ENCODE assay signal across 8 mouse cellular contexts in the genomic region with DNA sequence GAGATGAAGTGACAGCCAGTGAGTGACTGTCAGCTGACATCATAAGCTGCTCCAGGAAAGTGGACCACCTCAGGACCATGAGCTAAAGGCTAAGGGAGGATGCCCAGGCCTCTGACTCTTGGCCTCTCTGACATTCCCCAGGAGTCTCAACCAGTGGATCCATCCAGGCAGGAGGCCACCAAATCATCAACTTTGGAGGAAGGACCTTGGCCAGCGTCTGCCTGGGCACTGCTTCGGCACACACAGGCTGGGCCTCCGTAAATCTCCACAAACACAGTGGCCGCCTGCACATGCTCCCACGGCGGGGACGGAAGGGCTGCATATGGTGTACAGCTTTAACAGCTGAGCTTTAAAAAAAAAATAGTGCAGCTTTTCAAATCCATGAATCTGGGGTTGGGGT.
A peak's percentile ranks its signal among the peaks of the same experiment; 100 is the strongest.
DNase-seq lines count a peak whose midpoint lies in the region; ATAC-seq and TF ChIP-seq lines count a peak whose summit lies in the region.

No protein-coding gene starts in this region.

- no peak overlapping the region for H3K9ac ChIP-seq in heart, embryonic 13.5 days
- H3K9ac ChIP-seq in forebrain, embryonic 14.5 days (ENCODE audit: low read length), result no peak overlapping the region
- H3K9ac ChIP-seq in midbrain, embryonic 11.5 days (ENCODE audit: low read length), result peak overlapping the region; percentile 48; the same call in 1 of the 2 replicates

- TF ChIP-seq POLR2A in cerebellum, adult 2 months (IDR thresholded peaks at IDR 0.05; ENCODE audit: borderline replicate concordance, insufficient read depth, low read length), result no peak

- 0 out of 2 replicates have a peak, but pooled peaks cover under 1% of the 10 kb centered on the region for H3K27me3 ChIP-seq in heart, embryonic 13.5 days (replicated peaks)
- H3K27me3 ChIP-seq in cerebellum, adult 2 months (ENCODE audit: control insufficient read depth, insufficient read depth, low read length), result no peaks in the 10 kb centered on the region
- H3K27me3 ChIP-seq in forebrain, embryonic 14.5 days (replicated peaks; ENCODE audit: control insufficient read depth, insufficient read depth, low read length), result no peaks in the 10 kb centered on the region
- H3K27me3 ChIP-seq in midbrain, embryonic 11.5 days (ENCODE audit: control insufficient read depth, insufficient read depth, low read length), result no peaks in the 10 kb centered on the region

- WGBS in heart, embryonic 13.5 days, result 66% methylated on average over 7 of the region's 7 CpGs
- WGBS in cerebellum, adult 2 months, result 21% methylated on average over 7 of the region's 7 CpGs
- 34% methylated on average over 7 of the region's 7 CpGs for WGBS in forebrain, embryonic 14.5 days
- WGBS in midbrain, embryonic 11.5 days, result 25% methylated on average over 7 of the region's 7 CpGs

- no peak for TF ChIP-seq CTCF in cerebellum, adult 2 months (IDR thresholded peaks at IDR 0.05; ENCODE audit: borderline replicate concordance, insufficient read depth, low read depth, low read length)

- peaks cover 18% of the 10 kb centered on the region for H3K4me1 ChIP-seq in heart, embryonic 13.5 days
- peaks cover 6% of the 10 kb centered on the region for H3K4me1 ChIP-seq in cerebellum, adult 2 months (ENCODE audit: control insufficient read depth, insufficient read depth, low read length)
- peaks cover 49% of the 10 kb centered on the region for H3K4me1 ChIP-seq in forebrain, embryonic 14.5 days (ENCODE audit: control insufficient read depth, insufficient read depth, low read length)
- peaks cover 52% of the 10 kb centered on the region for H3K4me1 ChIP-seq in midbrain, embryonic 11.5 days (ENCODE audit: control insufficient read depth, insufficient read depth, low read length)

- H3K36me3 ChIP-seq in heart, embryonic 13.5 days, result no peaks in the 10 kb centered on the region
- no peaks in the 10 kb centered on the region for H3K36me3 ChIP-seq in forebrain, embryonic 14.5 days (ENCODE audit: control insufficient read depth, insufficient read depth, low read length)
- 0 out of 2 replicates have a peak, but pooled peaks cover under 1% of the 10 kb centered on the region for H3K36me3 ChIP-seq in midbrain, embryonic 11.5 days (ENCODE audit: control insufficient read depth, insufficient read depth, low read length)

- peak overlapping the region; percentile 66; the same call in 1 of the 2 replicates for H3K4me2 ChIP-seq in heart, embryonic 13.5 days
- H3K4me2 ChIP-seq in forebrain, embryonic 14.5 days (ENCODE audit: low read length), result peak overlapping the region; percentile 41; the same call in 1 of the 2 replicates
- H3K4me2 ChIP-seq in midbrain, embryonic 11.5 days, result no peak overlapping the region; the same call in 1 of the 2 replicates

- ATAC-seq in heart, embryonic 13.5 days (ENCODE audit: extremely low read depth, insufficient number of reproducible peaks, low FRiP score, low TSS enrichment), result no peak
- no peak for ATAC-seq in forebrain, embryonic 14.5 days
- 0 out of 2 replicates have a peak, but pooled peaks have one; percentile 12 for ATAC-seq in midbrain, embryonic 11.5 days (ENCODE audit: low FRiP score)
- no peak for ATAC-seq in CD4-positive, CD25-positive, alpha-beta regulatory T cell, adult 4 months

- no peak for DNase-seq in heart, postnatal 25 days (ENCODE audit: low spot score)
- peak; percentile 45 to 58 for DNase-seq in cerebellum, adult 2 months
- DNase-seq in forebrain, embryonic 14.5 days (ENCODE audit: low spot score), result no peak
- peak; percentile 89 for DNase-seq in midbrain, embryonic 11.5 days (ENCODE audit: low spot score, missing footprints)
- no peak for DNase-seq in thymus, adult 18-20 months
- DNase-seq in T-cell, adult 2 months (ENCODE audit: low spot score), result no peak

- H3K4me3 ChIP-seq in heart, embryonic 13.5 days, result no peak overlapping the region
- no peak overlapping the region for H3K4me3 ChIP-seq in cerebellum, adult 2 months (replicated peaks; ENCODE audit: insufficient read depth, low read depth, low read length)
- H3K4me3 ChIP-seq in forebrain, embryonic 14.5 days (ENCODE audit: low read depth, low read length), result no peak overlapping the region
- H3K4me3 ChIP-seq in midbrain, embryonic 11.5 days (ENCODE audit: low read depth, low read length), result no peak overlapping the region

- no peaks in the 10 kb centered on the region for H3K9me3 ChIP-seq in heart, embryonic 13.5 days
- no peaks in the 10 kb centered on the region for H3K9me3 ChIP-seq in forebrain, embryonic 14.5 days (replicated peaks; ENCODE audit: control insufficient read depth, low read length)
- no peaks in the 10 kb centered on the region for H3K9me3 ChIP-seq in midbrain, embryonic 11.5 days (ENCODE audit: control insufficient read depth, low read length)

- intact Hi-C loops in heart, postnatal 25 days (cut with DNase I), result no loop called here

- no peak overlapping the region for H3K27ac ChIP-seq in heart, embryonic 13.5 days (replicated peaks)
- H3K27ac ChIP-seq in cerebellum, adult 2 months (ENCODE audit: insufficient read depth, low read length), result no peak overlapping the region
- no peak overlapping the region for H3K27ac ChIP-seq in forebrain, embryonic 14.5 days (ENCODE audit: low read depth, low read length)
- H3K27ac ChIP-seq in midbrain, embryonic 11.5 days (ENCODE audit: low read depth, low read length), result peak overlapping the region; percentile 86

Comparison
In these comparisons a context has a peak if more than half of its experiments do, and no peak if none do; other contexts are left out.
1. DNase-seq: peak in cerebellum, adult 2 months (2 of 2) and midbrain, embryonic 11.5 days (single experiment); none in heart, postnatal 25 days (single experiment), forebrain, embryonic 14.5 days (single experiment), thymus, adult 18-20 months (0 of 2) and T-cell, adult 2 months (single experiment).